Mouse (Mus musculus): Measurements from ENCODE around the gene Specc1.

Gene Specc1

DNA sequence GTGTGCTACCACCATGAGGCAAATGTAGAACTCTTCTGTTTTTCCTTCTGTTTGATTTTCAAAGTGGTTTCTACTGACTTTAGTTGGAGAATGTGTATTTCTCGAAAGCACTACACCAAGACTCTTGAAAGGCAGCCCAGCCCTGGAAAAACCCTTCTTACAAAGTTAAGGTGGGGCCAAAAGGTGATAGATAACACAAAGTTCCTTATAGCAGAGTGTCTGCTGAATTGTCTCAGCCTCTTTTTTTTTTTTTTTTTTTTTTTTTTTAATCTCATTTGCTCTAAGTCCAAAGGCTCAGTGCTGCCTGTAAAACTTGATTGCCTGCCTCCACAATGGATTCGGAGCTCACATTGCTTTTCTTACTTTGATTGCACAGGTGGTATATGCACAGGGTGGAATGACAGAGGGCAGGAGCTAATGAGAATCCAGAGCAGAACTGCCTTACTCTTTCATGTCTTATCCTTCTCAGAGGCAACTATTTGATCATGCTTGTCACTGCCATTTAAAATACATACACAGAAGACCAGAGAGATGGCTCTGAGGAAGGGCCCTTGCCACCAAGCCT, 150.8 kb downstream of the Specc1 start:
- DNase-seq, result no peak

- no peak for DNase-seq
These were observed 162.0 kb downstream of the Specc1 start for GRCm38 (mm10) chr11:62118561-62118960.

DNA sequence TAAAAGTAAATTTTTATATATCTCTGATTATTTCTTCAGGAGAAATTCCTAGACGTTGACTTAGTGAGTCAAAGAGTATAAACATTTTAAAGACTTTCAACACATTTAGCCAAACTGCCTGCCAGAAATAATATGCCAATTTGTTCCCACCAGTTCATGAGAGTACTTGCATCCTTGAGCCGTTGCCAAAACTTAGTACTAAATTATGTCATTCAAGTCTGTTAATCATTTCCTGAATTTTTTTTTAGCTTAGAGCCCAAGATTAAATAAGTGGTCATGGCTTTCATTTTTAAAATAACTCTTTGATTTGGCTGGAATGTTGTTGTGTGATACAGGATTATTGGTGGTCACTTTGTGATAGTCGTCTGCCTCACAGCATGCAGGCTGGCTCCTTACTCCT, 163.3 kb downstream of the Specc1 start:
- DNase-seq, result no peak

DNA sequence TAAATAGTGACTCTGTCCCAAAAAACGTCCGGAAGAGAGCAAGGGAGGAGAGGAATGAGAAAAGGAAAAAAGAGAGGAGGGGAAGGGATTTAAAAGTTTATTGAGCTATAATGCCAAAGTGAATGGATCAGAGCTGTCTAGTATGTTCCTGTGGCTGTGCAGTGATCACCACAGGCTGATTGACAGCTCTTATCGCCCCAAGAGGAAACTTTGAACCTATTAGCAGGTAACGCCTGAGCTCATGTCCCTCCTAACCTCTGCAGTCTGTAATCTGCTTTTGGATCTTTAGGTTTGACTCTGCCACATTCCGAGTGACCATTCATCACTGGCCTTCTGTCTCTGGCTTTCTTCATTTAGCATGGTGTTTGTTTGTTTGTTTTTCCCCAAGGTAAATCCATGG, 164.8 kb downstream of the Specc1 start:
- no peak for DNase-seq

GRCm38 (mm10) chr11:62127692-62128091, 171.1 kb downstream of the Specc1 start:
- DNase-seq, result peak; percentile 60 to 71

GRCm38 (mm10) chr11:62128197-62128596, 171.6 kb downstream of the Specc1 start:
- no peak for DNase-seq

DNA sequence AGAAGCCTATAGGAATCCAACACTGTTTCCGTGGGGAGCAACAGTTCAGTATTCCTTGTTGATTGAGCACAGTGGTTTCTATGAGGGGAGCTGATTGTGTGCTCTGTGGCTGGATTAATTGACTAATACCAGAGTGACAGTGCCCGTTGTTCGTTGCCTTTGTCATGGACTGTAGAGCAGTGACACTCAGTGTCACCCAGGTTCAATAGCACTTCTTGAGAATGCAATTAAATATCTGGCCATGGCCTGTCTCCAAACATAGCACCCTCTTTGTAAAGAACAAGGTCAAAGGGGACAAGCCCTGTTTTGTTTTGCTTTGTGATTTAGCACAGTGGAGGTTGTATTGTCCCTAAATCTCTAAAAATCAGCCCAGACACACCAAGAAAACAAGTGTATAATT, 173.6 kb downstream of the Specc1 start:
- DNase-seq, result no peak

DNA sequence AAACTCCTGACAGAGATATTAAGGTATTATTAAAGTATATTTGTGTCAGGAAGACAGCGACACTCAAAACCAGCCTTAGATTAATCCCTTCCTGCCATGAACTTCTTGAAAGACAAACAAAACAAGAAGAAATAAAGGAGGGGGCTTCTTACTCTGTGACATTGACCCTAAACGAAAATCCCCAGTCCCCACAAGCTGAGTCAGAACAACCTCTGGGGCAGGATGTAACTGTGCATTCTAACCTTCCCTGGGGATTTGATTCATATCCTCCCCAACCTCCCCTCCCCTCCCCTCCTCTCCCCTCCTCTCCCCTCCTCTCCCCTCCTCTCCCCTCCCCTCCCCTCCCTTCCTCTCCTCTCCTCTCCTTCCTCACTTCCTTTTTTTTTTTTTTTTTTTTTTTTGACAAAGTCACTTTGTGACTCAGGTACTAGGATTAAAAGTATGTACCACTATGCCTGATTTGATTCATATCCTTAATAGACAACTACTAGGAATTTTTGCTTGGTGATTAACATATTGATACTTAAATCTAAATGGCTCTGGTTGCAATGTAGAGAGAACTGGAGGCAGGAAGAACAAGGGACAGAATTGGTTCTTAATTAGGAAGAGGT, 174.2 kb downstream of the Specc1 start:
- DNase-seq, result no peak

GRCm38 (mm10) chr11:62131601-62132000, 175.0 kb downstream of the Specc1 start:
- DNase-seq, result peak in 1 of 2 experiments; percentile 2

DNA sequence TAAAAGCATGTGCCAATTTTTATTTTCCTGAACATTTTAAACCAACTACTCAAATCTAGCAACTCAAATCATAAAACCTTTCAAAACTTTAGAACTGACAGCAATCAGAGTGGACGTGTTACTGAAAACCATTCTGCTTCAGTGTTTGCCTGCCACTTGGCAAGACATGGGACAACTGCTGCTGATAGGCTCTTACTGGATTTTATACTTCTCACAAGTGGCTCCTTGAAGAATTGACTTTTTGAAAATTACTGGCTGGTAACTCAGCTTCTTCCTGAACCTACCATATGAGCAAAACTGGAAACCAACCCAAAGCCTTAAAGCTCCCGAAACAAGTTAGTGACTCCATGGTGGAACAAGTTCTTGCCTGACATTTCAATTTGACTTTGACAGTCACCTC, 177.6 kb downstream of the Specc1 start:
- DNase-seq, result no peak

- no peak for DNase-seq
These were observed 188.9 kb downstream of the Specc1 start for GRCm38 (mm10) chr11:62145216-62146110.

DNA sequence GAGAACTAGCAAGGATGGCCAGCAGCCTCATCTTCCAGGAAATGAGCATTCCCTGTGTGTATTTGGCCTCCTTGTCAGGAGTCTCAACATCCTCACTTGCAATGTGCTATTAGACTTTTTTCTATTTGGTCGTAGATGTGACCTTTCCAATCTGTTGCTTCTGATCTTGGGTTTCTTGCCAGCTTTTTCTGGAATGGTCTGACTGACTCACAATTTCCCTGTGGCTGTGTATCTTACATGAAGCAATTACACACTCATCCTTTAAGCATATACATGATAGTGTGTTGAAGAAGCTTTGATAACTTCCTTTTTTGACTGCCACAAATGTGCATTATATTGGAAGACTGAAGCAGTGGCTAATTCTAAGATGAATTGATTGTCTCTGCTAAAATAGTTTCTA, 190.1 kb downstream of the Specc1 start:
- DNase-seq, result no peak

DNA sequence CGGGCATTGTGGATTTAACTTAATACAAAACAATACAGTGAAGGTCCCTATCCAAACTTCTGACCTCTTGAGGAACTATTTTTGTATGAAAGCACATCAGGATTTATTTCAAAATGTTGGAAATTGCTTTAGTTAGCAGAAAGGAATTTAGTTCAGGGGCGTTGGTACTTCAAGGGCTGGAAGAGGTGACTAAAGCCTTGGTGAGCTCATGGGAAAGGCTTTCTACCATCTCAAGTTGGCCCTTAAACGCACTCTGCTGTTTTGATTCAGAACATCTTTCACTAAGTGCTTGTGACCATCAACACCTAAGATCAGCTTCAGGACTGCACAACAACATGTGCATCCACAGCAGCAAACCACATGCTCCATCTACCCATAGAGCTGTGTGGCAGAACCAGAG, 191.5 kb downstream of the Specc1 start:
- no peak for DNase-seq

DNA sequence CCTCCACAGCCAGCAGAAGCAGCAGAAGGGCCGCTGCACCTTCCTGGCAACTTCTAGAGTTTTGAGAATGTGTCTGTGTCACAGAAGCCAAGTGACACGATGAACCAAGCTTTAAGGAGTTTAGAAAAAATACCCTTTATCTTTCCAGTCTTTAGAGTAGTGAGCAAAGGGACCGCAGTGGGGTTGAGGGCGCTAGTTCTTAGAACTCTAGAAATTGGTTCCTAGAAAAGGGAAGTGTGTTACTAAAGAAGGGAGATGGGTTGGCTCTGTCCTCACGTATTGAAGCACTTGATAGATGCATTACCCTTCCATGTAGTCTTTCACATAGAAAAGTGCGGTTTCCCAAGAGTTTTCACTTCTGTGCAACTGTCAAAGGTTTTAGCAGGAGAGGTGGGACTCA, 191.9 kb downstream of the Specc1 start:
- DNase-seq, result peak in 1 of 2 experiments; percentile 8

DNA sequence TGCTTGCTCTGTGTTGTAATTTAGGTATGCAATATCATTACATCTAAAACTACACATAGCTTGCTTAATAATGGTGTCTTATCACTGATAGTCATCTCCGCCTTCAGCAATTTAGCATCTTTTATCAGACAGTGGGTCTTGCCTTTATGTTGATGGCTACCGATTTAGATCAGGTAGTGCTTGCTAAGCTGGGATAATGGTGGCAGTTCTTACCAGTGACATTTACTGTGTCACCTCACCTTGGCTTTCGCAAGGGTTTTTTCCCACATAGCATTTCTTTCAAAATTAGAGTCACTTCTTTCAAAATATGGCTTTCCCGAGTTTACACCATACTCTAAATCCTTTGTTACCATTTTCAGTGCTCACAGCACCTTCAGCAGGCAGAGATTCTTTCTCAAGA, 196.5 kb downstream of the Specc1 start:
- DNase-seq, result no peak

GRCm38 (mm10) chr11:62159803-62160202, 203.2 kb downstream of the Specc1 start:
- DNase-seq, result no peak

DNA sequence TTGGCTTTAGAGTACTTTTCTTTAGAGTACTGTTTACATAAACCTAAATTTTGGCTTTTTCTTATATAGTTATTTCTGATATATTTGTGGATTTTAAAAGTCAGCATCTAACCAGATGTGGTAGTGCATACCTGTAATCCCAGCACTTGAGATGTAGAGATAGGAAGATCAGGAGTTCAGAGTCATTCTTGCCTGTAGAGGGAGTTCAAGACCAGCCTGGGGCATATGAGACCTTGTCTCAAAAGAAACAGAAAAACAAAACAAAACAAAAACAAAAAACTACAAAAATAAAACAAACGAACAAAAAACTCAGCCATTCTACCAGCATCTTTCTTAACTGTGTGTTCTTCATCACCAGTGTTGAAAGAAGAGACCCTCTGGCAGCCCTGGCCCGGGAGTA, 204.9 kb downstream of the Specc1 start:
- no peak for DNase-seq

GRCm38 (mm10) chr11:62164357-62164756, 207.8 kb downstream of the Specc1 start:
- DNase-seq, result no peak

- no peak for DNase-seq
These were observed 209.9 kb downstream of the Specc1 start for GRCm38 (mm10) chr11:62166503-62166902.

- DNase-seq, result no peak
These were observed 211.6 kb downstream of the Specc1 start for GRCm38 (mm10) chr11:62168146-62168545.

DNA sequence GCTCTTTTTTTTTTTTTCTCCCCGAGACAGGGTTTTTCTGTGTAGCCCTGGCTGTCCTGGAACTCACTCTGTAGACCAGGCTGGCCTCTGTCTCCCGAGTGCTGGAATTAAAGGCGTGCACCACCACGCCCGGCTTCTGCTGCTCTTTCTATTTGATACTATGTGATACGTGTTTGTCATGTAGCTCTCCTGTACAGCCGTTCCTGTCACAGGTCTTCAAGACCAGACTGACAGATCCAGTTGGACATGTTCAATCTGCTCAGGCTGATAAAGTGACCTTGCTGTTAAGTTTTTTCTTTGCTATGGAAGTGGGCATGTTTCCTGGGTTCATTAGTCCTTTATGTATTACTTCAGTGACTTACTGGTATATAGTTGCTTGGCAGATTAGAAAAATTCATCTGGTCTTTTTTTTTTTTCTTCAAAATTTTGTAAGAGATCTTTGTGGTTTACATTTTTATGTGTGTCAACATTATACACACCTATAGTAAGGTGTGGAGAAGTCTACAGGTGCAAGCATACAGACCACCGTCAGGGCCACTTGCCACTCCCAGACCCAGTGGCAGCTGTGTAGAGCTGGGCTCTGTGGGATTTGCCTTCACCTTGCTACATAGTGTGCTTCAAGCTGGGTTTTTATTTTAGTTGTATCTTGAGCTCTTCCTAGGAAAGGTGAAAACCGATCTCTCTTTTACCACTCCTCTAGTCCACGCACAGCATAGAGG, 221.0 kb downstream of the Specc1 start:
- DNase-seq, result no peak

DNA sequence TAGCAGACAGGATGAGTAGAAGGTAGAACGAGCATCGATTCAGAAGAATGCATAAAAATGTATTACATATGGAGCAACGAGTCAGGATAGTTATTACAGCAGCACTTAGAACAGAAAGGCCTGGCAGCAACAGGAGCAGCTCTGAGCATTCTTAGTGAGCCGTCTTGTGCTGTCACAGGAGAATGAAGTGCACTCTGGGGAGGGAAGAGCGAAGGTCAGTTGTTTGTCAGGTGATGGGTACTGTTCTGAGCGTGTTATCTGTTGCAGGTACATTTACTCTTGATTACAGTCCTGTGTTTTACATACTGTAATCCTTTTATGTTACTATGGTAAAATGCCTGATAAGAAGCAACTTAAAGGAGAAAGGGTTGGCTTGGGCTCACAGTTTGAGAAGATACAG, 224.2 kb downstream of the Specc1 start:
- DNase-seq, result no peak

DNA sequence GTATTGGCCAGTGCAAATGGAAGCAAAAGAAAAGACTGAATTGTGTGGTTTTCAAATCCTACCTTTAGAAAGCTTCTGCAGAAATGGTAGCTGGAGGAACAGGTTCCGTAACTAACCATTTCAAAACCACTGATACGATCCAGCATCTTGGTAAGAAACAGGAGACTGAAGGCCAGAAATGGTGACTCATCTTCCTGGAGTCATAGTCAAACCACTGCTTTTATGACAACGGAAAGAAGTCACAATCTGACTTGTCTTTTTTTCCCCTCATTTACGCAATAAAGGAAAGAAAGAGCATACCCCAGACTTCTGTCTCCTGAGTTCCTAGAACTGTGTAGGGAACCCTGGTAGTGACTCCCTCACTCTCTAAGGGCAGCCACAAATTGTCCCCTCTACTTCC, 228.3 kb downstream of the Specc1 start:
- DNase-seq, result no peak

All from thymus, postnatal 36 days (tissue).